ENCODE assay signal across 8 mouse cellular contexts in the genomic region with DNA sequence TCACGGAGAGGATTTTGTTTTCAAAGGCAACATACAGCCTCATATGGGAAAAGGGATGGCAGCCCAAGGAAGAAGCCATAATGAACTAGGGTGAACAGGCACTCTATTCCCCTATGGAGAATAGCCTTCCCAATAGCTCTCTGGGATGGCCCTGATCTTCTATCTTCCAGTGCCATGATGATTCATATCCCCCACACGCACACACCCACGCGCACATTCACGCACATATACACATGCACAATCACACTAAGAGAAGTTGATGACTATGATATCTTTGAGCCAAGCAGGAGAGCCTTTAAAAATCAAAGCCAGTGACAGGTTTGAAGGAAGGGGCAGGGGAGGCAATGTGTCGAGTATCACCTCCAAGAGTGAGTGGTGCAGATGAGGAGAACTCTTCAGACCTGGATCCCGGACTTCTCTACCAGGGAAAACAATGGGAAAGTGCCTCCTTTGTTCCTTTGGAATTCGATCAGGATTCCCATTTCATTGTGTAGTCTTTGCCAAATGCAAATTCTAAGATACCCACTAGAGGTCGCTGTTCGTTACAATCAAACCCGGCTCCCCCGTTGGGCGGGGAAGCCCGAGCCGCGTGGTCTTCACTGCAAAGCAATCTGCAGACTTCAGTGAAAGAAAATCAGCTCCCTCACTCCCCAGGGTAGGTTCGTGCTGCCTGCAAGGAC.
DNase-seq lines count a peak whose midpoint lies in the region; ATAC-seq and TF ChIP-seq lines count a peak whose summit lies in the region.

No protein-coding gene starts in this region.

- ATAC-seq in embryonic facial prominence, embryonic 15.5 days (ENCODE audit: insufficient number of reproducible peaks, low FRiP score, low TSS enrichment, low read depth), result peak; percentile 80
- no peak for ATAC-seq in heart, embryonic 13.5 days (ENCODE audit: extremely low read depth, insufficient number of reproducible peaks, low FRiP score, low TSS enrichment)
- peak; percentile 65 for ATAC-seq in kidney, postnatal 0 days (replicated peaks; ENCODE audit: low FRiP score, low read depth)
- peak; percentile 71; the same call in 1 of the 2 replicates for ATAC-seq in stomach, embryonic 14.5 days (ENCODE audit: insufficient number of reproducible peaks, insufficient read depth, low FRiP score, low read depth)

- TF ChIP-seq CTCF in kidney, postnatal 0 days (IDR thresholded peaks at IDR 0.05; ENCODE audit: low read depth), result peak; percentile 90
- TF ChIP-seq CTCF in liver, adult 2 months (IDR thresholded peaks at IDR 0.05; ENCODE audit: low read depth, low read length), result peak; percentile 77

- peak; percentile 77 for DNase-seq in A20 (ENCODE audit: low read depth, low spot score)
- DNase-seq in adrenal gland, postnatal 4 days (ENCODE audit: low spot score in 2 of 2), result peak; percentile 40 to 57
- DNase-seq in kidney, postnatal 0 days (ENCODE audit: low spot score), result peak; percentile 91
- peak; percentile 44 for DNase-seq in liver, adult 2 months (ENCODE audit: extremely low read depth, low read depth, low spot score)
- DNase-seq in naive thymus-derived CD4-positive, alpha-beta T cell, adult 2 months (ENCODE audit: low read depth), result peak; percentile 83

- no peak for TF ChIP-seq POLR2A in liver, adult 2 months (IDR thresholded peaks at IDR 0.05; ENCODE audit: extremely low read depth, insufficient read depth, low read length)

- no peaks in the 10 kb centered on the region for H3K9me3 ChIP-seq in embryonic facial prominence, embryonic 15.5 days (replicated peaks)
- no peaks in the 10 kb centered on the region for H3K9me3 ChIP-seq in heart, embryonic 13.5 days
- H3K9me3 ChIP-seq in kidney, postnatal 0 days (replicated peaks; ENCODE audit: low read length), result no peaks in the 10 kb centered on the region
- H3K9me3 ChIP-seq in stomach, embryonic 14.5 days (ENCODE audit: control insufficient read depth, low read depth, low read length), result no peaks in the 10 kb centered on the region

- H3K9ac ChIP-seq in embryonic facial prominence, embryonic 15.5 days, result no peak overlapping the region
- peak overlapping the region; percentile 60; the same call in 1 of the 2 replicates for H3K9ac ChIP-seq in heart, embryonic 13.5 days
- no peak overlapping the region for H3K9ac ChIP-seq in kidney, postnatal 0 days (ENCODE audit: low read depth, low read length)
- no peak overlapping the region for H3K9ac ChIP-seq in liver, adult 2 months (ENCODE audit: low read depth, low read length)
- no peak overlapping the region for H3K9ac ChIP-seq in stomach, embryonic 14.5 days (replicated peaks; ENCODE audit: low read depth, low read length)

- peak overlapping the region; percentile 38 for H3K4me2 ChIP-seq in embryonic facial prominence, embryonic 15.5 days (replicated peaks)
- peak overlapping the region; percentile 57 for H3K4me2 ChIP-seq in heart, embryonic 13.5 days
- H3K4me2 ChIP-seq in kidney, postnatal 0 days (ENCODE audit: low read length), result peak overlapping the region; percentile 34; the same call in 1 of the 2 replicates
- H3K4me2 ChIP-seq in stomach, embryonic 14.5 days (replicated peaks; ENCODE audit: low read depth, low read length), result no peak overlapping the region; the same call in 1 of the 2 replicates

- 19% methylated on average over 17 of the region's 17 CpGs for WGBS in embryonic facial prominence, embryonic 15.5 days
- WGBS in heart, embryonic 13.5 days, result 11% methylated on average over 17 of the region's 17 CpGs
- WGBS in kidney, postnatal 0 days, result 16% methylated on average over 17 of the region's 17 CpGs
- 16% methylated on average over 17 of the region's 17 CpGs for WGBS in liver, adult 2 months
- 21% methylated on average over 17 of the region's 17 CpGs for WGBS in stomach, embryonic 14.5 days

- H3K27me3 ChIP-seq in embryonic facial prominence, embryonic 15.5 days, result no peaks in the 10 kb centered on the region
- H3K27me3 ChIP-seq in heart, embryonic 13.5 days (replicated peaks), result 0 out of 2 replicates have a peak, but pooled peaks cover 3% of the 10 kb centered on the region
- H3K27me3 ChIP-seq in kidney, postnatal 0 days (ENCODE audit: insufficient read depth, low read length), result no peaks in the 10 kb centered on the region
- H3K27me3 ChIP-seq in liver, adult 2 months (ENCODE audit: control insufficient read depth, insufficient read depth, low read length), result no peaks in the 10 kb centered on the region
- no peaks in the 10 kb centered on the region for H3K27me3 ChIP-seq in stomach, embryonic 14.5 days (ENCODE audit: control insufficient read depth, insufficient read depth, low read length)

- no peaks in the 10 kb centered on the region for H3K79me2 ChIP-seq in liver, adult 2 months (ENCODE audit: control insufficient read depth, insufficient read depth, low read length)

- H3K4me1 ChIP-seq in embryonic facial prominence, embryonic 15.5 days, result peaks cover 11% of the 10 kb centered on the region
- peaks cover 15% of the 10 kb centered on the region for H3K4me1 ChIP-seq in heart, embryonic 13.5 days
- H3K4me1 ChIP-seq in kidney, postnatal 0 days (replicated peaks; ENCODE audit: insufficient read depth, low read length), result no peaks in the 10 kb centered on the region
- H3K4me1 ChIP-seq in liver, adult 2 months (ENCODE audit: control insufficient read depth, insufficient read depth, low read length), result peaks cover 2% of the 10 kb centered on the region
- no peaks in the 10 kb centered on the region; the same call in 1 of the 2 replicates for H3K4me1 ChIP-seq in stomach, embryonic 14.5 days (ENCODE audit: control insufficient read depth, insufficient read depth, low read length)

- H3K36me3 ChIP-seq in embryonic facial prominence, embryonic 15.5 days, result no peaks in the 10 kb centered on the region
- no peaks in the 10 kb centered on the region for H3K36me3 ChIP-seq in heart, embryonic 13.5 days
- no peaks in the 10 kb centered on the region for H3K36me3 ChIP-seq in kidney, postnatal 0 days (ENCODE audit: insufficient read depth, low read length)
- no peaks in the 10 kb centered on the region for H3K36me3 ChIP-seq in liver, adult 2 months (ENCODE audit: control insufficient read depth, insufficient read depth, low read length)
- H3K36me3 ChIP-seq in stomach, embryonic 14.5 days (ENCODE audit: control insufficient read depth, insufficient read depth, low read length), result no peaks in the 10 kb centered on the region

- H3K4me3 ChIP-seq in embryonic facial prominence, embryonic 15.5 days (replicated peaks), result no peak overlapping the region
- H3K4me3 ChIP-seq in heart, embryonic 13.5 days, result peak overlapping the region; percentile 22; the same call in 1 of the 2 replicates
- no peak overlapping the region for H3K4me3 ChIP-seq in kidney, postnatal 0 days (replicated peaks; ENCODE audit: low read depth, low read length)
- H3K4me3 ChIP-seq in liver, adult 2 months (ENCODE audit: insufficient read depth, low read depth, low read length), result no peak overlapping the region
- H3K4me3 ChIP-seq in stomach, embryonic 14.5 days (ENCODE audit: low read depth, low read length), result no peak overlapping the region

- H3K27ac ChIP-seq in embryonic facial prominence, embryonic 15.5 days (replicated peaks), result no peak overlapping the region
- no peak overlapping the region for H3K27ac ChIP-seq in heart, embryonic 13.5 days (replicated peaks)
- H3K27ac ChIP-seq in kidney, postnatal 0 days, result no peak overlapping the region
- no peak overlapping the region for H3K27ac ChIP-seq in liver, adult 2 months (replicated peaks; ENCODE audit: insufficient read depth, low read depth, low read length)
- H3K27ac ChIP-seq in stomach, embryonic 14.5 days (ENCODE audit: low read length), result no peak overlapping the region
